Mouse (Mus musculus): ENCODE data around the gene Gm49355. TPM values are rescaled to one million over a fixed set of nuclear protein-coding genes. Genes with fewer than 3 reads are reported as not detected.
A peak's percentile ranks its signal among the peaks of the same experiment; 100 is the strongest.

The Gm49355 gene
- polyA plus RNA-seq, 1 experiment from 2014 or later = 0.17 TPM

- no peak overlapping the region for H3K4me3 ChIP-seq (replicated peaks)
- no peak overlapping the region for H3K9ac ChIP-seq (replicated peaks)
- peaks cover 6% of the 10 kb centered on the region for H3K4me1 ChIP-seq (replicated peaks)
- H3K27ac ChIP-seq = no peak overlapping the region
- H3K9me3 ChIP-seq = no peaks in the 10 kb centered on the region
- no peaks in the 10 kb centered on the region for H3K36me3 ChIP-seq
- WGBS = 57% methylated on average over 7 of the region's 7 CpGs
- H3K4me2 ChIP-seq (replicated peaks) = no peak overlapping the region
- no peak for ATAC-seq
- peaks cover 87% of the 10 kb centered on the region for H3K27me3 ChIP-seq
These were observed 51.1 kb downstream of the Gm49355 start for GRCm38 (mm10) chr14:12334925-12335324.

DNA sequence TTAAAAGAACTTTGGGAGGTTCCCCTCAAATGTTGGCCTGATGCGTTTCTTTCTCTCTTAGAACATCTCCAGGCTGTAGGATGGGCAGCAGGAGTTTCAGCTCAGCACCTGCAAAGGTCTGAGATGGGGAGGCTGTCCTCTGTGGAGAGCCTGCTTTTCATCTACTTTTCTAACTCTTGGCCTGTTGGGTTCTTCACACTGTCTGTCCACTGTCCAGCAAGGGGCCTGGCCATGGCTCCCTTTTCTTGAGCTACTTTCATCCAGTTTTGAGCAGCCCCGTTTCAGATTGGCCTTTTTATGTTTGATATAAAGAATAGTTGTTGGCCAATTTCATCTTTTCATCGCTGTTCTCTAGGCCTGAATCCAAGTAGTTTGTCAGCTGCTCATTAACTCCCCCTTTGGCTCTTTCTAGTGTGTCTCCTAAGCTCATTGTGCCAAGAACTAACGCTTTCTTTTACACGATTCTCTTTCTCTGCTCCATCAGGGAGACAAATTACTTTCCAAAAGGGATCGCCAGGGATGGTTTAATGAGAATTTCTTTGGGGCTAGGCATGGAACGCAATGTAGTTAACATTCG lies 53.7 kb downstream of the Gm49355 start:
- H3K4me3 ChIP-seq (replicated peaks) = no peak overlapping the region
- no peak overlapping the region for H3K4me2 ChIP-seq (replicated peaks)
- ATAC-seq = peak; percentile 28; the same call in 1 of the 2 replicates
- peaks cover 99% of the 10 kb centered on the region for H3K27me3 ChIP-seq
- H3K9me3 ChIP-seq = no peaks in the 10 kb centered on the region
- peaks cover 21% of the 10 kb centered on the region for H3K4me1 ChIP-seq (replicated peaks)
- no peak overlapping the region for H3K9ac ChIP-seq (replicated peaks)
- no peaks in the 10 kb centered on the region for H3K36me3 ChIP-seq
- no peak overlapping the region for H3K27ac ChIP-seq
- WGBS = 3% methylated on average over 8 of the region's 8 CpGs

DNA sequence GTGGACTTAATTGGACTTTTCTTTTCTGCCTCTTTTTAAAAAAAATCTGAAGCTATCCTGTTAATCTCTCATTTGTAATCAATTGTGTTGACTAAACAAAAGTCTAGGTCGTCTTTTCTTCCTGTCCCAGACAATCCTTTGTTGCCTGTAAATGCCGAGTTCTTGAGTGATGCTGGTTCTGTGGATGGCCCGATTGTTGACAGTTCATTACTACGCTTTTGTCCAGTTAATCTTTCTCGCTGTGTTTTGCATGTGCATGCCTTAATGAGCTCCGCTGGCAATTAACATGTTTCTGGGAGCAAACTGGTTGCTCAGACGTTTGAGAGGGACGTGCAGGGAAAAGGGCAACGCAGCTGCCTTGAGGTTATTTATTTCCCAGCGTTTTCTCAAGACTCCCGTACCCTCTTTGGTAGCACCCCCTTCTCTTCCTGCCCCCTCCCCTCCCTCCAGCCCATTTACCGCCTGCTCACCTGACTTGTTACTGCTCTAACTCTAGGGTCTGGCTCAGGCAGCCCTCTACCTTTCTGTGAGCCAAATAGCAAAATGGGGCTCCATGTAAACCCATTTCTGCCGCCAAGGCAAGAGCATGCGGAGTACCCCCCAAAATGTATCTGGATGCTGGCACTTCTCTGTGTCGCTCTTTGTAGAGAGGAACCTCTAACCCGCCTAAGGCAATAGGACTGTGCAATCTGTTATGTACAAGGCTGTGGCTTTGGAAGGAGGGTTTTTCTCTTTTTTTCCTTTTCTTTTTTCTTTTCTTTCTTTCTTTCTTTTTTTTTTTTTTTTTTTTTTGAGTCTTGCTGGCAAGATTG lies 54.4 kb downstream of the Gm49355 start:
- ATAC-seq = peak; percentile 76
- peaks cover 99% of the 10 kb centered on the region for H3K27me3 ChIP-seq
- H3K9me3 ChIP-seq = no peaks in the 10 kb centered on the region
- H3K36me3 ChIP-seq = no peaks in the 10 kb centered on the region
- H3K4me2 ChIP-seq (replicated peaks) = 0 out of 2 replicates have a peak overlapping the region, but pooled peaks have one; percentile 5
- H3K4me1 ChIP-seq (replicated peaks) = peaks cover 24% of the 10 kb centered on the region
- H3K27ac ChIP-seq = no peak overlapping the region
- H3K4me3 ChIP-seq (replicated peaks) = no peak overlapping the region
- H3K9ac ChIP-seq (replicated peaks) = no peak overlapping the region
- under 1% methylated on average over 16 of the region's 16 CpGs for WGBS

DNA sequence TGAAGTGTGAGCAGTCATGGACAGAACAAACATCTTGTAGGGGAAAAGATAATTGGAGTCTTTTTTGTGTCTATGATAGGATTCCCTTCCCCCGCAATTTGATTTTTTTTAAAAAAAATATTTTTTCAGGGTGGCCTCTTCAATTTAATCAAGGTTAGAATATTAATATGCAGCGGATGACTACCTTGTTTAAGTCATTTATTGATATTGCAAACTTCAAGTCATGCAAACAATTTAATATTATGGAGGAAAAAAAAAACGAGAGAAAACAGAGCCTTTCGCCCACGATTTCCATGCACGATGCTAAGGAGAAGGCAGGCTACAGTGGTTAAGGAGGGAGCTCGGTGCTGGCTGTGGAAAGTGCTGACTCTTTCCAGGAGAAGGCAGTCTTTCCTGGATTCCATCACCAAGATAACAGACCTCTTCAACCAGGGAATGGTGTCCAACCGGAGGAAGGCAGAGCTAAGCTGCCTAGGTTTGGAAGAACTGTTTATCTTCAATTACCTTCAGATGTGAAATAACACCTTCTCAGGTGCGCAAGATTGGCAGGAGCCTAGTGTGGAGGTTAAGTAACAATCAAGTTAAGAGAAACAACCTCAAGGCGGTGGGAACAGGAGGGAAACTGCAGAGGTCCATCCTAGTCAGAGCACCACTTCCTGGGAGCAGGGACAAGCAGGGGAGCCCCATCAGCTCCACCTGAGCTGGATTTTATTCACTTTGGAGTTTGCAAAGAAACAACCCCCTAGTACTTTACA lies 55.2 kb downstream of the Gm49355 start:
- H3K9ac ChIP-seq (replicated peaks) = no peak overlapping the region
- H3K36me3 ChIP-seq = no peaks in the 10 kb centered on the region
- 2% methylated on average over 10 of the region's 10 CpGs for WGBS
- peak overlapping the region; percentile 1; the same call in 1 of the 2 replicates for H3K4me2 ChIP-seq (replicated peaks)
- no peak for ATAC-seq
- H3K9me3 ChIP-seq = no peaks in the 10 kb centered on the region
- H3K27ac ChIP-seq = no peak overlapping the region
- H3K4me1 ChIP-seq (replicated peaks) = peaks cover 24% of the 10 kb centered on the region
- peaks cover 99% of the 10 kb centered on the region for H3K27me3 ChIP-seq
- H3K4me3 ChIP-seq (replicated peaks) = no peak overlapping the region

GRCm38 (mm10) chr14:12340238-12341074 lies 56.7 kb downstream of the Gm49355 start:
- no peaks in the 10 kb centered on the region for H3K36me3 ChIP-seq
- H3K4me2 ChIP-seq (replicated peaks) = peak overlapping the region; percentile 13; the same call in 1 of the 2 replicates
- H3K4me3 ChIP-seq (replicated peaks) = peak overlapping the region; percentile 17; the same call in 1 of the 2 replicates
- 0 out of 2 replicates have a peak overlapping the region, but pooled peaks have one; percentile 26 for H3K27ac ChIP-seq
- no peak overlapping the region for H3K9ac ChIP-seq (replicated peaks)
- no peaks in the 10 kb centered on the region for H3K9me3 ChIP-seq
- no peak for ATAC-seq
- H3K27me3 ChIP-seq = peaks cover 99% of the 10 kb centered on the region
- 1% methylated on average over 19 of the region's 19 CpGs for WGBS
- H3K4me1 ChIP-seq (replicated peaks) = peaks cover 36% of the 10 kb centered on the region

DNA sequence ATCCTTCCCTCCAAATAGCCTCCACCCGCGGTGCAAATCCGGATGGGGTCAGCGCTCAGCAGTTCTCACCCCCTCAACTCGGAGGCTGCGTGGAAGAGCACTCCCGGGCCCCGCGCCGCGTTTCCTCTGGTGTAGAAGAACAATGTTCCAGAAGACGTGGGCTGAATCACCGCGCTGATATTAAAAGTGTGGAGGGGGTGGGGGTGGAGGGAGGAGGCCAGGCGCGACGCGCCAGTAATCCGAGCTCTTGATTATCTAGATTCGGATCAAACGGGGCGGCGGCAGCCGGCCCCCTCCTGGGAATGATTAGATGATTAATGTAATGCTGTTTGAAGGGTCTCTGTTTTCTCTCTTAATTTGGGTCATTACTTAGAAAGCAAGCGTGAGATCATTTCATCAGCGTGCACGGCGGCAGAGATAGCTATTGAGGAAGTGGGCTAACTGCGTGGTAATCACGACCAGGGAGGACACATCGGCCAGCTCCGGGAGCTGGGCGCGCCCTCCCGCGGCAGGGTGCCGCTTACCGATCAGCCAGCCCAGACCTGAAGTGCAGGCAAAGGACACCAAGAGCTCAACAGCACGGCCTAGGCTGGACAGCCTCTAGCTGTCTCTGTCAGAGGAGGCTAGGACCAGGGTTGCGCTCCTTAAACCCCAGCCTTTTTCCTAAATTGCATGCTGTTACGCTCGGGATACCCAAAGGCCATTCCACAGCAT lies 57.5 kb downstream of the Gm49355 start:
- Histone ChIP-seq H3K9me3 (no peaks in the 10 kb centered on the region), H3K27ac (no peak overlapping the region), H3K4me2 (replicated peaks) (peak overlapping the region; percentile 33), H3K4me1 (replicated peaks) (peaks cover 44% of the 10 kb centered on the region), H3K9ac (replicated peaks) (no peak overlapping the region; the same call in 1 of the 2 replicates), H3K27me3 (peaks cover 99% of the 10 kb centered on the region), H3K4me3 (replicated peaks) (peak overlapping the region; percentile 14; the same call in 1 of the 2 replicates), H3K36me3 (no peaks in the 10 kb centered on the region)
- WGBS = under 1% methylated on average over 42 of the region's 42 CpGs
- peak; percentile 24 for ATAC-seq

DNA sequence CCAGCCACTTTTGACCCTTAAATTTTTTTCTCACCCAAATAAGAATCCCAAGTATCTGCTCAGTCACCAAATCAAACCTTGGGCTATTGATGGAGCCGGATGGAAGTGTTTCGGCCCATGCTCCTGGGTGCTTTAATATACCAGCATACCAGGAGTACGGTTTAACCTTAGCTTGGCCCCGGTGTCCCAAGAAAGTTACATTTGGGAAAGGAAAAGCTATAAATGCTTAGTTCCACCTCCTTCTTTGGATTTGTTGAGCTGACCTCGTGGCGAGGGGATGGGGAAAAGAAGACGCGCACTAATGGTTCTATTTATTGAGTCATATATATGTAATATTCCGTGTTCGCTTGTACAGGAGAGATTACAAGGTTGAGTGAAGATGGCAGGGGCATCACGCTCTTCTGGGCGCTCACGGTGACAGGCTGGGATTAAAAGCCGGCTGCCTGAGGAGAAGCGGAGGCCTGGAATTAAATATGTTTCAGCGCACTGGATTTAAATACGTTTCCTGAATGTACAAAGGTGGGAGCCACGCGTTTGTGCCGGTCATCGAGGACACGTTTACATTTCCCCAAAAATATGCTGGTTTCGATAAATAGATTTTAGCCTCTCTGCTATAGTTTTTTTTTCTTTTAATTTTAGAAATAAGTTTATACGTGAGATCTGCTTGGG lies 58.1 kb downstream of the Gm49355 start:
- WGBS = 3% methylated on average over 24 of the region's 24 CpGs
- Histone ChIP-seq H3K4me3 (replicated peaks) (peak overlapping the region; percentile 33; the same call in 1 of the 2 replicates), H3K4me1 (replicated peaks) (peaks cover 49% of the 10 kb centered on the region), H3K27me3 (peaks cover 99% of the 10 kb centered on the region), H3K9me3 (no peaks in the 10 kb centered on the region), H3K36me3 (no peaks in the 10 kb centered on the region), H3K27ac (no peak overlapping the region), H3K9ac (replicated peaks) (0 out of 2 replicates have a peak overlapping the region, but pooled peaks have one; percentile 21), H3K4me2 (replicated peaks) (peak overlapping the region; percentile 33; the same call in 1 of the 2 replicates)
- ATAC-seq = no peak

DNA sequence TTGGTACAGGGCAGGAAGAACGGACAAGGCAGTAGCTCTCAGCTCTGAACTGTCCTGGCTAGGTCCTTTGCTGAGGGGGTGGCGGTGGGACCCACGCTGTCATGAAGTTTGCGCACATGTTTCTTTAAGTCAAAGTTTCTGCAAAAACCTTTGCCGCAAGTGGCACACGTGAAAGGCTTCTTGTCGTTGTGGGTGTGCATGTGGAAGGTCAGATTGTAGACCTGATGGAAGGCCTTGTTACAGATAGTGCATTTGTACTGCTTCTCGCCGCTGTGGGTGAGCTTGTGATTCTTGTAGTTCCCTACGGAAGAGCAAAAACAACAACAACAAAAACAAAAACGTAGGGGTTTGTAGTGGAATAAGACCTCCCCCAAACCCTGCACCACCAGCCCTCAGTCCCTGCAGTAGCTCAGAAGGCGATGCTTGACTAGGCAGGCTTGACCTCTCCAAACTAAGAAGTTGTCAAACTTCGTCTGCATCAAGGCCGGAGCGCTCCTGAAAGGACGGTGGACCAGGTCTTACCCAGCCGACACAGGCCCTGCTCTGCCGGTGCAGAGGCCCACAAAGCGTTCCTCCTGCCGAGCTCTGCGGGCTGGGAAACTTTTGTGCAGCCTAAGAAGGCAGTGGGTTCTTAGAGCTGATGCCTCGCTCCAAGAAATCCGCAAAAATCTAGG lies 58.8 kb downstream of the Gm49355 start:
- Histone ChIP-seq H3K36me3 (no peaks in the 10 kb centered on the region), H3K27me3 (peaks cover 99% of the 10 kb centered on the region), H3K4me2 (replicated peaks) (peak overlapping the region; percentile 37; the same call in 1 of the 2 replicates), H3K4me3 (replicated peaks) (peak overlapping the region; percentile 33), H3K27ac (no peak overlapping the region), H3K9ac (replicated peaks) (peak overlapping the region; percentile 21; the same call in 1 of the 2 replicates), H3K4me1 (replicated peaks) (peaks cover 56% of the 10 kb centered on the region), H3K9me3 (no peaks in the 10 kb centered on the region)
- no peak for ATAC-seq
- WGBS = 1% methylated on average over 23 of the region's 23 CpGs

DNA sequence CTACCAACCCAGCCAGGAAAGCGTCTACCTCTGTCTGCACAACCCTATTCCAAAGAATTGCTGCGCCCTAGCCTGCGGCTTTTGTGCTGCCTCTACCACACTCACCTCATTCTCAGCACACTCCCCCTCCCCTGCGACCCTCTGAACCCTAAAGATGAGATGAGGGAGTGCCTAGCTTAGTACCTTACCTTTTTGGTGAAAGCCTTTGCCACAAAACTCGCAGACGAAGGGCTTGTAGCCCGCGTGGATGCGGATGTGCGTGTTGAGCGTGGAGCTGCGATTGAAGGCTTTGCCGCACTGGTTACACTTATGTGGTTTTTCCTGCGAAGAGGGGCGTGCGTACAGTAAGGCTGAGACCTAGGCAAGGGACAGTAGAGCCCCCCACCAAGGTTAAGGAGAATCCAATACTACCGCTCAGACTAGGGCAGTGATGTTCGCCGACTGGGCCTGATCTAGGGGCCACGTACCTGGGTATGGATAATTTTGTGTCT lies 59.7 kb downstream of the Gm49355 start:
- peak overlapping the region; percentile 37 for H3K4me2 ChIP-seq (replicated peaks)
- H3K27ac ChIP-seq = no peak overlapping the region; the same call in 1 of the 2 replicates
- ATAC-seq = no peak
- 2% methylated on average over 20 of the region's 20 CpGs for WGBS
- H3K4me1 ChIP-seq (replicated peaks) = peaks cover 50% of the 10 kb centered on the region
- no peaks in the 10 kb centered on the region for H3K9me3 ChIP-seq
- peak overlapping the region; percentile 33 for H3K4me3 ChIP-seq (replicated peaks)
- H3K9ac ChIP-seq (replicated peaks) = peak overlapping the region; percentile 21
- peaks cover 99% of the 10 kb centered on the region for H3K27me3 ChIP-seq
- H3K36me3 ChIP-seq = no peaks in the 10 kb centered on the region

All from midbrain, embryonic 13.5 days (tissue).